Mouse (Mus musculus) heart, postnatal 0 days (tissue): Measurements from ENCODE around the gene Tctn3.

Experiments
- CTCF ChIP-seq: IDR thresholded peaks from 2 replicates; pipeline ENCODE4 v1.5.1; 2016; ENCODE audit warnings: antibody characterized with exemption, control low read depth, low read depth
- EP300 ChIP-seq: IDR thresholded peaks from 2 replicates; pipeline ENCODE4 v1.6.1; 2016; ENCODE audit warnings: antibody characterized with exemption, low read depth

DNA sequence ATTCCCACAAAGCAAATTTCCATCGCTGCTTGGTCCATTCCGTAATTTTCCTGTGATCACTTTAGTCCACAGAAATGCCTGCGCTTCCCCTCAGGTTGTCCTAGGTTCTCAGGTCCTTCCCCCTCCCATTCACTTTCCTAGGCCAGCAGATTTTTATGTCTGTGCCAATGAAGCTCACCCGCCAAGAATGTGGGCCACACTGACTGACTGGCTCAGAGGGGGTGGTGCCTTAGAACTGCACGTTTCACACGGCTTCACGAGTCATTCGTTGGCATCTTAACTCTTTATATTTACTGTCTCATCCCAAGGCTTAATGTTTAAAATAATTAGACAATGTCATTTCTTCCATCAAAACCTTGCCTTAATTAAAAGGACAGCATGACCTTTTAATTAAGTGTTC, 16.2 kb downstream of the Tctn3 start:
- no peak for TF ChIP-seq CTCF
- no peak for TF ChIP-seq EP300
